Mouse (Mus musculus) MEL (cell line): ENCODE data around the gene Ift27.

Experiments
- MAFK ChIP-seq: IDR thresholded peaks from 2 replicates; pipeline ENCODE4 v1.6.1; 2011; ENCODE audit warnings: low read depth, mild to moderate bottlenecking, low read length, improper control_type of control experiment, borderline replicate concordance
- NRF1 ChIP-seq: IDR thresholded peaks from 2 replicates; pipeline ENCODE4 v1.6.1; 2014; ENCODE audit warnings: low read depth, mild to moderate bottlenecking, inconsistent platforms, low read length, improper control_type of control experiment, moderate library complexity; ENCODE audit not compliant: poor library complexity, insufficient read depth, severe bottlenecking
- POLR2AphosphoS5 ChIP-seq: IDR thresholded peaks from 2 replicates; pipeline ENCODE4 v1.6.1; 2012; ENCODE audit warnings: low read depth, borderline replicate concordance, mild to moderate bottlenecking, inconsistent platforms, low read length, moderate library complexity, mixed read lengths

GRCm38 (mm10) chr15:78172899-78173817 lies 749 bp downstream of the Ift27 start:
- TF ChIP-seq POLR2AphosphoS5 (no peak), MAFK (no peak), NRF1 (no peak)
